Mouse (Mus musculus) embryo, embryonic 11 days (tissue): Measurements from ENCODE around the gene Tmem238l.

ENCODE experiments used
- DNase-seq: peaks from one replicate; pipeline ENCODE4 v3.0.0-alpha.2; 2015

Tmem238l gene

GRCm38 (mm10) chr11:66981336-66982115 is 25.1 kb downstream of the Tmem238l start:
- no peak for DNase-seq

- peak; percentile 70 for DNase-seq
Measured at GRCm38 (mm10) chr11:66982794-66983193, 26.4 kb downstream of the Tmem238l start.

GRCm38 (mm10) chr11:66983422-66984164 is 27.2 kb downstream of the Tmem238l start:
- DNase-seq, result peak; percentile 30

- peak; percentile 88 for DNase-seq
Measured at GRCm38 (mm10) chr11:66984165-66985135, 28.0 kb downstream of the Tmem238l start.

GRCm38 (mm10) chr11:66985136-66985702 is 28.8 kb downstream of the Tmem238l start:
- no peak for DNase-seq

GRCm38 (mm10) chr11:66992150-66992549 is 35.7 kb downstream of the Tmem238l start:
- no peak for DNase-seq

GRCm38 (mm10) chr11:66993674-66994073 is 37.2 kb downstream of the Tmem238l start:
- DNase-seq, result no peak

GRCm38 (mm10) chr11:66996446-66996845 is 40.0 kb downstream of the Tmem238l start:
- no peak for DNase-seq

- no peak for DNase-seq
Measured at GRCm38 (mm10) chr11:66998467-66999403, 42.3 kb downstream of the Tmem238l start.

- no peak for DNase-seq
Measured at GRCm38 (mm10) chr11:67000671-67001070, 44.2 kb downstream of the Tmem238l start.

- peak; percentile 56 for DNase-seq
Measured at GRCm38 (mm10) chr11:67001717-67002116, 45.3 kb downstream of the Tmem238l start.

- no peak for DNase-seq
Measured at GRCm38 (mm10) chr11:67002911-67003310, 46.5 kb downstream of the Tmem238l start.

- DNase-seq, result no peak
Measured at GRCm38 (mm10) chr11:67007961-67008360, 51.5 kb downstream of the Tmem238l start.

- DNase-seq, result no peak
Measured at GRCm38 (mm10) chr11:67008528-67008927, 52.1 kb downstream of the Tmem238l start.

- peak; percentile 65 for DNase-seq
Measured at GRCm38 (mm10) chr11:67010430-67010829, 54.0 kb downstream of the Tmem238l start.

GRCm38 (mm10) chr11:67011635-67012034 is 55.2 kb downstream of the Tmem238l start:
- no peak for DNase-seq
